7 mouse cellular contexts compared by ENCODE assay signal in the genomic region with DNA sequence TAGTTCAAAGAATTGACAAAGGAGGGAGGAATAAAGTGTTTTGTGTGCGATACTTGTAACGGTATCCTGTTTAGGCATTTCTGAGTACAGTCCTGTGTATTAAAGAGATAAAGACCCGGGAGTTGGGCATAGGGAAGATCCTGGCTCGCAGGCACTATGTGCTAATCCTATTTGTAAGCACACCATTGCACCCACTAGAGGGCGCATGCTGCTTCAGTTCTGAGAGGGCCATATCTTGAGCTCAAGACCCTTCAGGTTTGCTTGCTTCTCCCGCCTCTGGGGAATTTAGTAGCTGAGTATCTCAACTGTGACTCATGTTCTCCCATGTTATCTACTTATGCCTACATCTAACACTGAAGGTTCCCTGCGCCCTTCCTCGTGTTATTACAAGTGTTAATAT. TPM values are rescaled to one million over a fixed set of nuclear protein-coding genes. Genes with fewer than 3 reads are reported as not detected.
DNase-seq lines count a peak whose midpoint lies in the region; ATAC-seq and TF ChIP-seq lines count a peak whose summit lies in the region.

No protein-coding gene starts in this region.

- no peaks in the 10 kb centered on the region for H3K4me1 ChIP-seq in midbrain, embryonic 10.5 days
- H3K4me1 ChIP-seq in midbrain, embryonic 13.5 days (replicated peaks) = no peaks in the 10 kb centered on the region
- peaks cover 2% of the 10 kb centered on the region; the same call in 1 of the 2 replicates for H3K4me1 ChIP-seq in hindbrain, embryonic 16.5 days (ENCODE audit: control insufficient read depth, insufficient read depth, low read depth, low read length)
- peaks cover 7% of the 10 kb centered on the region; the same call in 1 of the 2 replicates for H3K4me1 ChIP-seq in lung, postnatal 0 days (ENCODE audit: insufficient read depth, low read depth, low read length)
- H3K4me1 ChIP-seq in small intestine, adult 2 months (ENCODE audit: control insufficient read depth, insufficient read depth, insufficient read length, low read length) = peaks cover 8% of the 10 kb centered on the region; the same call in 1 of the 2 replicates

- H3K9me3 ChIP-seq in midbrain, embryonic 10.5 days (replicated peaks) = no peaks in the 10 kb centered on the region
- no peaks in the 10 kb centered on the region for H3K9me3 ChIP-seq in midbrain, embryonic 13.5 days
- no peaks in the 10 kb centered on the region for H3K9me3 ChIP-seq in hindbrain, embryonic 16.5 days (ENCODE audit: control insufficient read depth, low read length)
- no peaks in the 10 kb centered on the region for H3K9me3 ChIP-seq in lung, postnatal 0 days (ENCODE audit: low read length)

- peak; percentile 91 for TF ChIP-seq CTCF in lung, postnatal 0 days (IDR thresholded peaks at IDR 0.05)
- peak; percentile 68; the same call in 1 of the 2 replicates for TF ChIP-seq CTCF in small intestine, adult 2 months (IDR thresholded peaks at IDR 0.05; ENCODE audit: extremely low read depth, insufficient read length, insufficient replicate concordance, low read depth, low read length)

- H3K27ac ChIP-seq in midbrain, embryonic 10.5 days (replicated peaks) = no peak overlapping the region
- H3K27ac ChIP-seq in midbrain, embryonic 13.5 days = no peak overlapping the region
- no peak overlapping the region for H3K27ac ChIP-seq in hindbrain, embryonic 16.5 days (ENCODE audit: low read depth, low read length)
- H3K27ac ChIP-seq in lung, postnatal 0 days (ENCODE audit: low read length) = no peak overlapping the region
- H3K27ac ChIP-seq in small intestine, adult 2 months (ENCODE audit: insufficient read depth, low read depth, low read length) = no peak overlapping the region

- no peak for TF ChIP-seq POLR2A in small intestine, adult 2 months (IDR thresholded peaks at IDR 0.05; ENCODE audit: low read depth, low read length)

- TF ChIP-seq EP300 in lung, postnatal 0 days (IDR thresholded peaks at IDR 0.05) = no peak

- DNase-seq in midbrain, embryonic 10.5 days (ENCODE audit: low spot score) = peak; percentile 70
- peak; percentile 46 for DNase-seq in T-cell, adult 2 months (ENCODE audit: low spot score)
- peak; percentile 25 to 70 for DNase-seq in cerebellum, postnatal 25 days
- peak; percentile 93 for DNase-seq in lung, postnatal 0 days (ENCODE audit: low spot score)

- 38% methylated on average over 8 of the region's 8 CpGs for WGBS in midbrain, embryonic 10.5 days
- WGBS in midbrain, embryonic 13.5 days = 33% methylated on average over 8 of the region's 8 CpGs
- WGBS in hindbrain, embryonic 16.5 days = 34% methylated on average over 8 of the region's 8 CpGs
- 26% methylated on average over 8 of the region's 8 CpGs for WGBS in lung, postnatal 0 days
- WGBS in small intestine, adult 2 months = 26% methylated on average over 8 of the region's 8 CpGs

- no peak for ATAC-seq in midbrain, embryonic 13.5 days
- 0 out of 2 replicates have a peak, but pooled peaks have one; percentile 54 for ATAC-seq in hindbrain, embryonic 16.5 days
- peak; percentile 84 for ATAC-seq in lung, postnatal 0 days

- H3K4me3 ChIP-seq in midbrain, embryonic 10.5 days = no peak overlapping the region
- no peak overlapping the region for H3K4me3 ChIP-seq in midbrain, embryonic 13.5 days (replicated peaks)
- H3K4me3 ChIP-seq in hindbrain, embryonic 16.5 days (ENCODE audit: low read length) = no peak overlapping the region
- H3K4me3 ChIP-seq in lung, postnatal 0 days (ENCODE audit: low read depth, low read length) = no peak overlapping the region
- H3K4me3 ChIP-seq in small intestine, adult 2 months (ENCODE audit: low read depth, low read length) = no peak overlapping the region

- H3K27me3 ChIP-seq in midbrain, embryonic 10.5 days (ENCODE audit: low read depth, poor library complexity, severe bottlenecking) = 0 out of 2 replicates have a peak, but pooled peaks cover 5% of the 10 kb centered on the region
- no peaks in the 10 kb centered on the region for H3K27me3 ChIP-seq in midbrain, embryonic 13.5 days
- H3K27me3 ChIP-seq in hindbrain, embryonic 16.5 days (replicated peaks; ENCODE audit: control insufficient read depth, insufficient read depth, low read length) = no peaks in the 10 kb centered on the region
- H3K27me3 ChIP-seq in lung, postnatal 0 days (replicated peaks; ENCODE audit: insufficient read depth, low read length) = no peaks in the 10 kb centered on the region
- H3K27me3 ChIP-seq in small intestine, adult 2 months (ENCODE audit: control insufficient read depth, insufficient read depth, low read length) = no peaks in the 10 kb centered on the region

- no peaks in the 10 kb centered on the region for H3K36me3 ChIP-seq in midbrain, embryonic 10.5 days
- no peaks in the 10 kb centered on the region for H3K36me3 ChIP-seq in midbrain, embryonic 13.5 days
- no peaks in the 10 kb centered on the region for H3K36me3 ChIP-seq in hindbrain, embryonic 16.5 days (ENCODE audit: control insufficient read depth, insufficient read depth, low read length)
- H3K36me3 ChIP-seq in lung, postnatal 0 days (ENCODE audit: insufficient read depth, low read length) = no peaks in the 10 kb centered on the region
- no peaks in the 10 kb centered on the region for H3K36me3 ChIP-seq in small intestine, adult 2 months (ENCODE audit: control insufficient read depth, insufficient read depth, low read length)

- no peak overlapping the region for H3K9ac ChIP-seq in midbrain, embryonic 13.5 days (replicated peaks)
- H3K9ac ChIP-seq in hindbrain, embryonic 16.5 days (ENCODE audit: low read depth, low read length) = no peak overlapping the region
- no peak overlapping the region for H3K9ac ChIP-seq in lung, postnatal 0 days (replicated peaks; ENCODE audit: low read depth)

- no peak overlapping the region for H3K4me2 ChIP-seq in midbrain, embryonic 13.5 days (replicated peaks)
- H3K4me2 ChIP-seq in hindbrain, embryonic 16.5 days (ENCODE audit: low read length) = no peak overlapping the region
- H3K4me2 ChIP-seq in lung, postnatal 0 days (replicated peaks; ENCODE audit: low read depth, low read length) = no peak overlapping the region

RNA-seq across cellular contexts. Expression of a gene that starts 36.7 kb away (rescaled TPM):
- polyA plus RNA-seq in midbrain, embryonic 10.5 days (2016; fragmentation: Nextera tagmentation; extraction: Ambion mirVana) = 0.96 and 1.4 TPM in 2 replicates
- 0.24 and 0.53 TPM in 2 replicates for polyA plus RNA-seq in midbrain, embryonic 13.5 days (2015; fragmentation: Nextera tagmentation; extraction: Ambion mirVana)
- 0.57 and 1.2 TPM in 2 replicates for polyA plus RNA-seq in hindbrain, embryonic 16.5 days (2015; fragmentation: Nextera tagmentation; extraction: Ambion mirVana)
- 5.4 and 6.5 TPM in 2 replicates for polyA plus RNA-seq in lung, postnatal 0 days (2015; fragmentation: Nextera tagmentation; extraction: Ambion mirVana)
- 1.8 and 7.0 TPM in 2 replicates for polyA plus RNA-seq in small intestine, adult 2 months (2012; rRNA removed)
